Mouse (Mus musculus) duodenum, adult 2 months (tissue): ENCODE measurements around the gene AY761185. TPM values are rescaled to one million over a fixed set of nuclear protein-coding genes. Genes with fewer than 3 reads are reported as not detected.

Source experiments
- polyA plus RNA-seq: library from polyadenylated mRNA; depleted of rRNA; stranded (reverse); fragments of >200 nt; gene quantifications from 2 replicates; pipeline ENCODE4 v1.2.3, GENCODE M21; 2012; ENCODE audit warnings: low replicate concordance; rRNA removed

Gene AY761185
- polyA plus RNA-seq: not detected in 2 replicates

DNA sequence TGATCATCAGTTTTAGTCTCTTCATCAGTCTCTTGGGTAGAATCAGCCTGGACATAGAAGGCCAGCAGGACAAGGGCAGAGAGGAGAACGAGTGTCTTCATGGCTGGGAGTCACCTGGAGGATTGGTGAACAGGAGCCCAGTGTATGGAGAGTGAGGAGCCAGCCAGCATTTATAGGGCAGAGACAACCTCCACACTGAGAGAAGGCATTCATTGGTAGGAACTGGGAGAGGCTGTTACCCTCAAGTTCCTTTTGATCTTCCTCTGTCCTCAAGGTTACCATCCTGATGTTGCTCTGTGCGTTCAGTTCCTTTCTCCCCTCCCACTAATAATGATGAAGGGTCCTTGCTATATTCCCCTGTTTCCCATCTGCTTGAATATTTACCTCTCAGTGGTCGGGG lies at the start of gene AY761185:
TSS of gene AY761185 (minus strand) at position 101 of the 400 bp plus-strand sequence.

DNA sequence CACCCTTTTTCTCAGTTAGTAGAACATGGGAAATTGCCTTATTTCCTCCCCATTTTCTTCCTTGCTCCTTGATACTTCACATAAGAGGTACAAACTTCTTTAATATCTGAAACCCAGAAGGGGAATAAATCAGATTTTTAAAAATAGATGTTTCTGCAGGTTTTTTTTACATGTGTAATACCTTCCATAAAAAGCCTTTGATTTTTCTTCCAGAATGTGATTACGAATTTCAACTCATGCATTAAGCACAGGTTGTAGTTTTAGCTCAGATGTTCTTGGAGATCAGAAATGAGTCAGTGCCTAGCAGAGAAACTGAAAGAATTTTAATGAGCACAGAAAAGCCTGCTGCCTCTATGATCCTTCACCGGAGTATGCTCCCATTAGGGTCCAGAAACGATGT lies 22.5 kb downstream of the AY761185 start, which contains the start of gene Gm6040:
TSS of gene Gm6040 (minus strand) at position 101 of the 400 bp plus-strand sequence.

DNA sequence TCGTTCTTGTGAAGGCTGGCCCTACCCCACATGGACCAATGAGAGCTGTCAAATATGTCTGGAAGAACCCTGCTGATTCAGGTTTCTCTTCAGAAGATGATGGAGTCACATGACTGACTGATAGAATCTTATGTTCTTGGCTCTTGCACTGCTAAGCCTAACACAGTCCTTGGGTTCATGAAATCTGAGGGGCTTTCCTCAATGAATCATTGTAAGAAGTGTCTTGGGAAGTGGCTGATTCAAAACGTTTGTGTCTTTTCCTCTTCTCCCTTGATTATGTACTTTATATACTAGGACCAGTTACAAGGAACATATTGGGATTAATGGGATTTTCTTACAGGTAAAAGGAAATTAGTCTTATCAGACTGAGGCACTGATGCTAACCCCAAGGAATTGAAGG lies 42.0 kb downstream of the AY761185 start, which contains the start of gene Gm15056:
TSS of gene Gm15056 (minus strand) at position 101 of the 400 bp plus-strand sequence.

Other genes with a start within 250 kb of the AY761185 start
- gene Defb33, start 52.0 kb downstream of the AY761185 start, polyA plus RNA-seq: not detected in 2 replicates
- not detected in 2 replicates for gene Gm15056, start 42.1 kb downstream of the AY761185 start, polyA plus RNA-seq
- not detected in 2 replicates for gene Gm6040, start 22.6 kb downstream of the AY761185 start, polyA plus RNA-seq
- 14.3 TPM in 1 of 2 replicates, not detected in the other for gene Defa21, start 80.8 kb upstream of the AY761185 start, polyA plus RNA-seq
- gene Defa23, start 110.3 kb upstream of the AY761185 start, polyA plus RNA-seq: 192 and 728 TPM in 2 replicates
- 6.8 and 56.6 TPM in 2 replicates for gene Defa35, start 120.3 kb upstream of the AY761185 start, polyA plus RNA-seq
- not detected in 2 replicates for gene Defa25, start 139.7 kb upstream of the AY761185 start, polyA plus RNA-seq
- 15.7 and 126 TPM in 2 replicates for gene Gm14851, start 151.3 kb upstream of the AY761185 start, polyA plus RNA-seq
- 70.6 and 73.6 TPM in 2 replicates for gene Defa30, start 189.9 kb upstream of the AY761185 start, polyA plus RNA-seq
- 1.9 and 10.4 TPM in 2 replicates for gene Defa22, start 217.6 kb upstream of the AY761185 start, polyA plus RNA-seq
- not detected in 2 replicates for gene Defa31, start 246.9 kb upstream of the AY761185 start, polyA plus RNA-seq